Mouse (Mus musculus): Measurements from ENCODE around the gene Mttp.

Mttp gene

DNA sequence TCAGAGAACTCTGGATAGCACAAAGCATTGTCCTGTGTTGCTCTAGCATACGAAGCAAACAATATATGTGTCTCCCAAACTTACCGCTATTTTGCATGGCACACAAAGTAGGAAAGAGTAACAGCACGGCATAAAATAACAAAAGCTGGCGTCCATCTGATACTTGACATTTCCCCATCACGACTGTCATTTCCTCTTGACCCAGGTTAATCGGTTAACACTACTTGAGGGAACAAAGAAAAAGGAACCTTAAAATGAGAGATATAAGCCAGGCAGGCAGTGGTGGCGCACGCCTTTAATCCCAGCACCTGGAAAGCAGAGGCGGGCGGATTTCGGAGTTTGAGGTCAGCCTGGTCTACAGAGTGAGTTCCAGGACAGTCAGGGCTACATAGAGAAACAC lies 10.9 kb downstream of the Mttp start:
- no peak for DNase-seq

DNA sequence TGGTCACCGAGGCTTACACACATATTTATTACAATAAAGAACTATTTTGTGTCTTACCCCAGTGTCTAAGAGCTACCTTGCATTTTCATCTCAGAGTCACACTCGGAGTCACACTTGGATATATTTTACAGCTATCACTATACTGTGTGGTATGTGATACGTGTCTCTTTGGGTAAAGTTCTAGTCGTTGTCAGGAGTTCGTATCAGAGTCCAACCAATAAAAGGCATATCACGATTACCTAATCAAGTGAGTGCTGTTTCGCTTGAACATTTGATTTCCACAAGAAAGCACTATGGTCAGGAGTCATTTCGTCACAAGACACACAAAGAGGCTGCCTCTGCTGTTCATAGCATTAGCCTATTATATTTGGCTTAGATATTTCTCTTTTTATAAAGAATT lies 11.3 kb downstream of the Mttp start:
- no peak for DNase-seq

GRCm38 (mm10) chr3:138131168-138131567 lies 13.6 kb downstream of the Mttp start:
- no peak for DNase-seq

DNA sequence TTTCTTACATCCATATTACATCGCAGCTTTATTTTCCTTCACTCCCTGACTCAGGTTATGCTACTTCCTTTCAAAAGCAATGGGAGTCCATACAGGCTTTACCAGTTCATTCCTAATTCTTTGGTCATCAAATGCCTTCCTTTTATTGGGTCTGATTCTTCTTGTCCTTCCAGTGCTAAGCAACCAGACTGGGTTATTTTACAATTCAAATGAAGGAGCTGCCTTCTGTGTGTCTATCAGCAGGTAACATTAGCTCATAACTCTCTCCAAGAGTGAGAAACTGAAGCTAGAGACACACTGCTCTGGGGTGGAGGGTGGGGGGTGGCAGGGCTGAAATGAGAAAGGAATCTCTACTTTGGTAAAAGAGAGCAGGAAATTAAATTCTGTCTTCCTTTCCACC lies 14.1 kb downstream of the Mttp start:
- DNase-seq, result no peak

DNA sequence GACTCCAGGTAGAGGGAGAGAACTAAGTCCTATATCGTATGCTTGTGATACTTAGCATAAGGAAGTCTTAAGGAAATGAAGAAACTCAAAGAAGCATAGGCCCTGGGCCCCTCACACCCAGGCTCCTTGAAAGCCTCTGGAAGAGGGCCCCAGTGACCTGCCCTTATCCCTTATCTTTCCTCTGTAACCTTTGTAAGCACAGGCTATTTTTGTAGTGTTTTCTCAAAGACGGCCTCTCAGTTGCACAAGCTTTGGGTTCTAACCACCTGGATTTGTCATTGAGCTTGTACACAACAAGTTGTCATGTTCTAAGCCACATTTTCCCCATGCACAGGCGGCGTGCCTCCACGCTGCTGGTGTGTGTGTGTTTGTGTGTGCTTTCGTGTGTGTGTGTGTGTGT lies 15.7 kb downstream of the Mttp start:
- no peak for DNase-seq

DNA sequence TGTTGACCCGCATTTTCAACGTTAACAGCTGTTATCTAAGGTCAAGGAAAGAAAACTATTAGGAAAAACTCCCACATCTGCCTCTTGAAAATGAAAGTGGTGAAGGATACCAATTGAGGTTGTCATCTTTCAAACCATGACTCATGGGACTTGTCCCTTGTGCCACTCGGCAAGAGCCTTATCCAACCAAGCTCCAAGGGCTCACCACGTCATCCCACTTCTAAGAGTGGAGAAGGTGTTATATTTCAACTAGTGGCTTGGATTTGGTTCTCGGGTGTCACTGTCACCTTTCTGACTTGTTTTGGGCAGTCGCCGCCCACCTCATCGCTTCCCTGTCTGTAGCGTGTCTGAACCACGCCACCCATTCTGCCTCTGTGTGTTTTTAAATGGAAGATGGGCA lies 20.9 kb downstream of the Mttp start:
- DNase-seq, result no peak

DNA sequence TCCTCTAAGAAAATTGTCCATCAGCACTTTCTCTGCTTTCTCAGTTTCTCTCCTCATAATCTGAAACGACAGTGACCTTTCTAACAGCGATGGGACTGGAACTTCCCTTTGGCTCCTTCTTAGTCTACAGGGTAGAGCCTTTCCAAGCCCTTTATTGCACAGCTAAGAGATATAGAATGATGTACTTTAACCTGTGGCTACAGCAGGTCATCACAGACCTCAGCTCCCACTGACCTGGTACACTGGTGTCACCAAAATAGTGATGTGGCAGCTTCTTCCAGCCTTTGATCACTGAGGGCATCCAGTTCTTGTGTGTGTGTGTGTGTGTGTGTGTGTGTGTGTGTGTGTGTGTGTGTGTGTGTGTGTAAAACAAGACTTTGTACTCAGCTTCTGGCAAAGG lies 23.3 kb downstream of the Mttp start:
- no peak for DNase-seq

DNA sequence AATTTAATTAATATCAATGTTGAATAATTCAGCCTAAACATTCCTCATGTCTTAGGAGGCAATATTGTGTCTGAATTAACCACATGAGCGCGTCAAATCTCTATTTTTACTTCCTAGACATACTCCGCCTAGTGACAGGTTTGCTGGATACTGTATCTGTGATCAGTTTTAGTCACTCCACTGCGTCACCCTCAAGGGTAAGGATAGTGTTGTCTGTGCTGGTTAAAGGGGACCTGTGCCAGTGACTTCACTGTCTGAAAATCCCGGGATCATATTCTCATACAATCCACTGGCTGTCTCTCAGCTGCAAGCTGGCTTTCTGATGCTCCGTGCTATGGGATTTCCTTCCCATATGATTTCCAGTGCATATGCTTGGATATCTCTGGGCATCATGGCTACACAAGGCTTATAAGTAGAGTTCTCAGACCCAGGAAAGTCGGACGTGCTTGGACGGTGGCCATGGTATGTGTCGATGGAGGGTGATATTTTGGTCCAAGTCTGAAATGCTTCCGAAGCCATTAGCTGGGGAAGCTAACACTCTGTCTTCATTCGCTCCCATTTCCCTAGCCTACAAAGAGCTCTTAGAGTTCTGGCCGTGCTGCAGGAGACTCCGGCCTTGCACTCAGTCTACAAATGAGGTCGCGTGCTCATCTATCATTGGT lies 25.2 kb downstream of the Mttp start:
- DNase-seq, result no peak

GRCm38 (mm10) chr3:138118831-138119230 lies 25.9 kb downstream of the Mttp start:
- DNase-seq, result no peak

GRCm38 (mm10) chr3:138118392-138118791 lies 26.4 kb downstream of the Mttp start:
- DNase-seq, result no peak

DNA sequence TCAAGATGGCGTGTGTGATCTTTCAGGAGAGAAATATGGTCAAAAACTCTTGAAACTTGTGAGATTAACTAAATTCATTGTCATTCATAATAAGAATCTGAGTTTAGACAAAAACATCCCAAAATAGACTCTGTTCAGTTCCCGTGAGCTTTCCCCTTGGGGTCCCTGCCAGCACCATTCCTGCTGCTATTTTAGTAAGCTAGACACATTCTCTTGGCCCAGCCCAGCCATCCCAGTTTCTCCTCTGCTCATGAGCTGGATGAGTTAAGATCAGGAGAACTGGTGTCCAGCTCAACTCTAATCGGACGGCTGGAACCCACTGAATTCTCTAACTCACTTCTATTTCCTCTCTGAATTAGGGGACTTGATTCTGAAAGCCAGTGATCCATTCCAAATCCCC lies 27.9 kb downstream of the Mttp start:
- no peak for DNase-seq

GRCm38 (mm10) chr3:138114106-138114505 lies 30.7 kb downstream of the Mttp start:
- DNase-seq, result no peak

- DNase-seq, result no peak
Observed at GRCm38 (mm10) chr3:138110910-138111782, 33.6 kb downstream of the Mttp start.

- DNase-seq, result no peak
Observed at GRCm38 (mm10) chr3:138106887-138107286, 37.9 kb downstream of the Mttp start.

- DNase-seq, result no peak
Observed at GRCm38 (mm10) chr3:138105056-138105455, 39.7 kb downstream of the Mttp start.

GRCm38 (mm10) chr3:138103690-138104089 lies 41.1 kb downstream of the Mttp start:
- no peak for DNase-seq

DNA sequence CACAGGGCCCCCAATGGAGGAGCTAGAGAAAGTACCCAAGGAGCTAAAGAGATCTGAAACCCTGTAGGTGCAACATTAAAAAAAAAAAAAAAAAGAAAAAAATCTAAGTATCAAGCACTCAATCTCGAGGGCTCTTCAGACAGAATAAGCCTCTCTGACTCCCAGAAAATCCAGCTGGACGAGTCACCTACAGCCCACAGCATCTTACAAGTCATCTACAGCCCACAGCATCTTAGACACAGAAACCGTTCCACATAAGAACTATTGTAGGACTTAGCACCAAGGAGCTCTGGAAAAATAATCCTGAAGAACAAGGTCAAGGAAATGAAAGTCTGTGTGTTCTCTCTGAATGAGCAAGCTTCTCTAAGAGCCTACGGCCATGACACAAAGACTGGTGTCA lies 42.8 kb downstream of the Mttp start:
- DNase-seq, result no peak

GRCm38 (mm10) chr3:138097718-138098117 lies 47.0 kb downstream of the Mttp start:
- DNase-seq, result no peak

GRCm38 (mm10) chr3:138096263-138097028 lies 48.3 kb downstream of the Mttp start:
- DNase-seq, result no peak

- peak in 1 of 2 experiments; percentile 23 for DNase-seq
Observed at GRCm38 (mm10) chr3:138095718-138096117, 49.0 kb downstream of the Mttp start.

DNA sequence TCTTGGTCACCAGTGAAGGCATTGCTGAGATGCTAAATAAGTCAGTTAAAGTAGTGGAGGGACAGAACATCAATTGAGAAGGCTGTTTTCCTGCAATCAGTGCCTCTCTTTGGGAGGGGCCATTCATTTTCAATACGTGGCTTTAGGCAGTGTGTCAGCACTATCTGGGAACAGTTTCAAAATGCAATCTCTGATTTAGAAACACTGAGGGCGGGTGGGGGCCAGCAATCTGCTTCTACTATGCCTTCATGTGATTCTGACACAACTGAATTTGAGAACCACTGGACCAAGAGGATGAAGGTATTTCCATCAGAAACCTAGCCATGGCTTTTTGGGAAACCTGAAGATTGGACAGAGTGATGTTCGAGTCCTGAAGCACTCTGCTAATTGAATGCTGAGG lies 49.5 kb downstream of the Mttp start:
- DNase-seq, result no peak

- no peak for DNase-seq
Observed at GRCm38 (mm10) chr3:138083896-138084295, 60.9 kb downstream of the Mttp start.

GRCm38 (mm10) chr3:138083073-138083637 lies 61.6 kb downstream of the Mttp start:
- peak in 1 of 2 experiments; percentile 43 for DNase-seq
